Mouse (Mus musculus) ES-E14 (cell line): ENCODE data around the gene Krr1. TPM values are rescaled to one million over a fixed set of nuclear protein-coding genes. Genes with fewer than 3 reads are reported as not detected.

Experiments used
- DNase-seq: peaks from one replicate; pipeline ENCODE4 v3.0.0-alpha.2; 2013; ENCODE audit warnings: low read depth, low spot score
- H3K27ac ChIP-seq: 2 replicates; pipeline ENCODE4 v1.5.1; 2012; ENCODE audit warnings: low read depth, mild to moderate bottlenecking, low read length, moderate library complexity, mixed read lengths; ENCODE audit not compliant: poor library complexity, insufficient read depth, severe bottlenecking
- H3K36me3 ChIP-seq: 2 replicates; pipeline ENCODE4 v1.6.1; 2012; ENCODE audit warnings: mild to moderate bottlenecking, low read length, moderate library complexity, mixed read lengths; ENCODE audit not compliant: control insufficient read depth, poor library complexity, insufficient read depth, severe bottlenecking
- H3K4me1 ChIP-seq, 2 experiments: fragments of 150-350 bp in 1 of 2; sonication (generic) in 1 of 2; 2 replicates each; pipeline ENCODE4 v1.6.1; 2012; ENCODE audit warnings: low read length in 2 of 2, mild to moderate bottlenecking in 1 of 2, mixed read lengths in 1 of 2; ENCODE audit not compliant: control insufficient read depth in 2 of 2, insufficient read depth in 2 of 2, poor library complexity in 1 of 2
- H3K4me3 ChIP-seq, 2 experiments: fragments of 150-350 bp in 1 of 2; sonication (generic) in 1 of 2; 2 replicates each; pipeline ENCODE4 v1.5.1; 2012; ENCODE audit warnings: low read length in 2 of 2, low read depth in 1 of 2, mild to moderate bottlenecking in 1 of 2, mixed read lengths in 1 of 2; ENCODE audit not compliant: insufficient read depth in 1 of 2, poor library complexity in 1 of 2, severe bottlenecking in 1 of 2
- H3K9ac ChIP-seq: 2 replicates; pipeline ENCODE4 v1.6.1; 2012; ENCODE audit warnings: low read depth, mild to moderate bottlenecking, low read length, mixed read lengths; ENCODE audit not compliant: poor library complexity, insufficient read depth, severe bottlenecking
- H3K9me3 ChIP-seq: fragments of 150-350 bp; sonication (generic); 2 replicates; pipeline ENCODE4 v1.6.1; 2012; ENCODE audit warnings: low read depth, mild to moderate bottlenecking, low read length; ENCODE audit not compliant: control insufficient read depth, insufficient read depth
- CHD2 ChIP-seq: IDR thresholded peaks from 2 replicates; pipeline ENCODE4 v1.6.1; 2014; ENCODE audit warnings: mild to moderate bottlenecking, low read depth, low read length, inconsistent platforms
- HCFC1 ChIP-seq: IDR thresholded peaks from 2 replicates; pipeline ENCODE4 v1.6.1; 2012; ENCODE audit warnings: low read length, inconsistent platforms, borderline replicate concordance; ENCODE audit not compliant: insufficient read depth
- MAFK ChIP-seq: IDR thresholded peaks from 2 replicates; pipeline ENCODE4 v1.6.1; 2014; ENCODE audit warnings: mild to moderate bottlenecking, low read depth, low read length, inconsistent platforms; ENCODE audit not compliant: insufficient read depth
- ZC3H11A ChIP-seq: IDR thresholded peaks from 2 replicates; pipeline ENCODE4 v1.6.1; 2012; ENCODE audit warnings: low read depth, mild to moderate bottlenecking, inconsistent platforms, low read length, borderline replicate concordance
- ZNF384 ChIP-seq: IDR thresholded peaks from 2 replicates; pipeline ENCODE4 v1.6.1; 2012; ENCODE audit warnings: low read depth, low read length, inconsistent platforms
- in situ Hi-C, 2 experiments: fragments of 600-800 bp; cut with MboI; formaldehyde crosslinking; loops; one replicate each; pipeline ENCODE4 v1.15.1; 2025; ENCODE audit warnings: low sequenced_read_pairs in 2 of 2, inconsistent platforms in 1 of 2; ENCODE audit not compliant: unreplicated experiment in 2 of 2
- total RNA-seq: library from RNA; depleted of rRNA; stranded (reverse); fragments of 300-350 nt; gene quantifications from 2 replicates; pipeline ENCODE4 v1.2.3, GENCODE M21; 2012; rRNA removed

The Krr1 gene
- total RNA-seq = 75.5 and 81.2 TPM in 2 replicates

- H3K9me3 ChIP-seq = no peaks in the 10 kb centered on the region
- in situ Hi-C loops = no loop called here
- H3K9ac ChIP-seq = peak within 1 kb of the TSS; percentile 100
- peaks cover 2 to 5% of the 10 kb centered on the region in 2 experiments; a peak in 2 of 4 replicates for H3K4me1 ChIP-seq
- no peak for TF ChIP-seq ZNF384
- no peak for TF ChIP-seq MAFK
- peak; percentile 77 for TF ChIP-seq CHD2
- no peak for TF ChIP-seq ZC3H11A
- TF ChIP-seq HCFC1 = peak; percentile 100
- peaks cover 15% of the 10 kb centered on the region for H3K36me3 ChIP-seq
- H3K27ac ChIP-seq = peak within 1 kb of the TSS; percentile 70
- H3K4me3 ChIP-seq = peak within 1 kb of the TSS; percentile 93 to 99
- peak; percentile 93 for DNase-seq
Measured at GRCm38 (mm10) chr10:111972542-111973361, at the start of gene Krr1. Gene Krr1 (plus strand): TSS chr10:111972664.

- DNase-seq = no peak
- no peaks in the 10 kb centered on the region for H3K9me3 ChIP-seq
- no peaks in the 10 kb centered on the region for H3K36me3 ChIP-seq
- in situ Hi-C loops = no loop called here
- TF ChIP-seq ZC3H11A = no peak
- TF ChIP-seq HCFC1 = no peak
- no peak for TF ChIP-seq MAFK
- no peak for TF ChIP-seq ZNF384
- H3K9ac ChIP-seq = no peak overlapping the region
- H3K27ac ChIP-seq = no peak overlapping the region
- H3K4me1 ChIP-seq = no peaks in the 10 kb centered on the region
- H3K4me3 ChIP-seq = no peak overlapping the region
Measured at GRCm38 (mm10) chr10:111923503-111924135, 48.8 kb upstream of the Krr1 start.

- Histone ChIP-seq H3K4me3 (no peak overlapping the region), H3K9me3 (no peaks in the 10 kb centered on the region), H3K27ac (no peak overlapping the region), H3K9ac (no peak overlapping the region), H3K36me3 (no peaks in the 10 kb centered on the region), H3K4me1 (no peaks in the 10 kb centered on the region)
- DNase-seq = no peak
- in situ Hi-C loops = no loop called here
- TF ChIP-seq ZNF384 (no peak), CHD2 (no peak), MAFK (no peak), HCFC1 (no peak), ZC3H11A (no peak)
Measured at GRCm38 (mm10) chr10:111924141-111924540, 48.3 kb upstream of the Krr1 start.

GRCm38 (mm10) chr10:111924716-111925488 lies 47.6 kb upstream of the Krr1 start:
- DNase-seq = no peak
- Histone ChIP-seq H3K27ac (no peak overlapping the region), H3K36me3 (no peaks in the 10 kb centered on the region), H3K9me3 (no peaks in the 10 kb centered on the region), H3K9ac (no peak overlapping the region), H3K4me3 (no peak overlapping the region), H3K4me1 (no peaks in the 10 kb centered on the region)
- in situ Hi-C loops = no loop called here
- TF ChIP-seq ZNF384 (no peak), CHD2 (no peak), MAFK (no peak), ZC3H11A (no peak), HCFC1 (no peak)
